Comparison of ENCODE assay signal across 20 mouse cellular contexts in the genomic region with DNA sequence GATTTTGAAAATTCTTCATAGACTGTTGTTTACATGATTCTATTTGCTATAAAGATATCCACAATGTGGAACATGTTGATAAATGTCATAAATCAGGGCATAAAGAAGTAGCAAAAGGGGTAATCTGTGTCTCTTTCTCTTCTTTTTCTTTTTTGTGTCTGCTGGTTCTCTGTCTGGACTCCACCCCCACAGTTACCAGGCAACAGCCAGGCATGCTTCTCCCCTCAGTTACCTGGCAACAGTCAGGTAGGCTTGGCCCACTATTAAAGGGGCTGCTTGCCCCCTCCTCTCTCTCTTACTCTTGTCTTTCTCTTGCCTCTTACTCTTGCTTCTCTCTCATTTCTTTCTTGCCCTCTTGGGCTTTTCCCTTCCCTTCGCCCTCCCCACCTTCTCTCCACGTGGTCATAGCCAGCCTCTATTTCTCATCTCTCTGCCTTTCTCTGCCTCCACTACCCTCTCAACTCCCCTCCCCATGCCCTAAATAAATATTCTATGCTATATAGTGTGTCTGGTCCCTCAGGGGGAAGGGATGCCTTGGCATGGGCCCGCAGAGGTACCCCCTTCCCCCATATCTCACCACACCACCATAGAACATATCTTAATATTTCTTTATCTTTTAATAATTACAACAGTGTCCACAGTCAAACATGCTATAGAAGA. TPM values are rescaled to one million over a fixed set of nuclear protein-coding genes. Genes with fewer than 3 reads are reported as not detected.
DNase-seq lines count a peak whose midpoint lies in the region; ATAC-seq and TF ChIP-seq lines count a peak whose summit lies in the region.
"Had no signal": no experiment of that assay in that cellular context is flagged by ENCODE, and none has a peak within 500 bp of the region (broad histone marks: within the 10 kb centered on the region; RNA-seq: fewer than 3 reads in every experiment).

No protein-coding gene starts in this region.

- H3K36me3 ChIP-seq in forebrain, embryonic 15.5 days, result no peaks in the 10 kb centered on the region
- H3K36me3 ChIP-seq in forebrain, embryonic 12.5 days (replicated peaks), result no peaks in the 10 kb centered on the region
- H3K36me3 ChIP-seq in testis, adult 2 months (ENCODE audit: control insufficient read depth, insufficient read depth, low read length), result no peaks in the 10 kb centered on the region
- H3K36me3 ChIP-seq in midbrain, embryonic 13.5 days, result no peaks in the 10 kb centered on the region
- H3K36me3 ChIP-seq: embryonic facial prominence, embryonic 13.5 days; heart, embryonic 13.5 days had no signal

- TF ChIP-seq POLR2A in testis, adult 2 months (IDR thresholded peaks at IDR 0.05; ENCODE audit: control insufficient read depth, low read depth, low read length), result no peak

- ATAC-seq in forebrain, embryonic 15.5 days (replicated peaks), result 0 out of 2 replicates have a peak, but pooled peaks have one; percentile 46
- ATAC-seq in forebrain, embryonic 12.5 days (ENCODE audit: low FRiP score), result no peak
- ATAC-seq in midbrain, embryonic 13.5 days, result peak; percentile 40; the same call in 1 of the 2 replicates
- no peak for ATAC-seq in granulocyte monocyte progenitor cell, adult 5-6 weeks (replicated peaks; ENCODE audit: poor library complexity, severe bottlenecking)

- no peak overlapping the region for H3K4me3 ChIP-seq in forebrain, embryonic 15.5 days
- no peak overlapping the region for H3K4me3 ChIP-seq in forebrain, embryonic 12.5 days (replicated peaks)
- peak overlapping the region; percentile 48 for H3K4me3 ChIP-seq in testis, adult 2 months (ENCODE audit: control insufficient read depth, low read depth, low read length)
- H3K4me3 ChIP-seq in midbrain, embryonic 13.5 days (replicated peaks), result no peak overlapping the region
- H3K4me3 ChIP-seq: embryonic facial prominence, embryonic 13.5 days; heart, embryonic 13.5 days; megakaryocyte, embryonic 14.5 days had no signal

- H3K9me3 ChIP-seq in forebrain, embryonic 15.5 days, result no peaks in the 10 kb centered on the region
- no peaks in the 10 kb centered on the region for H3K9me3 ChIP-seq in forebrain, embryonic 12.5 days
- no peaks in the 10 kb centered on the region for H3K9me3 ChIP-seq in midbrain, embryonic 13.5 days
- H3K9me3 ChIP-seq: embryonic facial prominence, embryonic 13.5 days; heart, embryonic 13.5 days; megakaryocyte, embryonic 14.5 days had no signal

- H3K27me3 ChIP-seq in forebrain, embryonic 15.5 days, result no peaks in the 10 kb centered on the region
- no peaks in the 10 kb centered on the region for H3K27me3 ChIP-seq in forebrain, embryonic 12.5 days
- H3K27me3 ChIP-seq in testis, adult 2 months (ENCODE audit: control insufficient read depth, insufficient read depth, low read length), result no peaks in the 10 kb centered on the region
- no peaks in the 10 kb centered on the region for H3K27me3 ChIP-seq in midbrain, embryonic 13.5 days
- H3K27me3 ChIP-seq: CH12.LX; heart, embryonic 13.5 days had no signal

- WGBS in forebrain, embryonic 15.5 days, result 64% methylated on average over 3 of the region's 3 CpGs
- WGBS in forebrain, embryonic 12.5 days, result 81% methylated on average over 3 of the region's 3 CpGs
- WGBS in midbrain, embryonic 13.5 days, result 64% methylated on average over 3 of the region's 3 CpGs

- no peak for TF ChIP-seq CTCF in testis, adult 2 months (IDR thresholded peaks at IDR 0.05; ENCODE audit: control insufficient read depth, insufficient read depth, insufficient replicate concordance, low read depth, low read length)

- no peak overlapping the region for H3K4me2 ChIP-seq in forebrain, embryonic 15.5 days (replicated peaks)
- H3K4me2 ChIP-seq in forebrain, embryonic 12.5 days, result no peak overlapping the region
- no peak overlapping the region for H3K4me2 ChIP-seq in midbrain, embryonic 13.5 days (replicated peaks)
- H3K4me2 ChIP-seq: embryonic facial prominence, embryonic 13.5 days; liver, embryonic 11.5 days had no signal

- H3K9ac ChIP-seq in forebrain, embryonic 15.5 days (replicated peaks), result no peak overlapping the region
- H3K9ac ChIP-seq in forebrain, embryonic 12.5 days, result no peak overlapping the region
- no peak overlapping the region for H3K9ac ChIP-seq in midbrain, embryonic 13.5 days (replicated peaks)
- H3K9ac ChIP-seq: embryonic facial prominence, embryonic 13.5 days; heart, embryonic 13.5 days had no signal

- no peaks in the 10 kb centered on the region for H3K4me1 ChIP-seq in forebrain, embryonic 15.5 days
- no peaks in the 10 kb centered on the region; the same call in 1 of the 2 replicates for H3K4me1 ChIP-seq in forebrain, embryonic 12.5 days
- H3K4me1 ChIP-seq in testis, adult 2 months (ENCODE audit: control insufficient read depth, insufficient read depth, low read length), result peaks cover 2% of the 10 kb centered on the region
- H3K4me1 ChIP-seq in midbrain, embryonic 13.5 days (replicated peaks), result no peaks in the 10 kb centered on the region
- H3K4me1 ChIP-seq: embryonic facial prominence, embryonic 13.5 days; megakaryocyte, embryonic 14.5 days had no signal

- no peak overlapping the region for H3K27ac ChIP-seq in forebrain, embryonic 15.5 days (replicated peaks)
- no peak overlapping the region for H3K27ac ChIP-seq in forebrain, embryonic 12.5 days
- no peak overlapping the region for H3K27ac ChIP-seq in testis, adult 2 months (ENCODE audit: control insufficient read depth, insufficient read depth, low read depth, low read length)
- no peak overlapping the region for H3K27ac ChIP-seq in midbrain, embryonic 13.5 days
- H3K27ac ChIP-seq: embryonic facial prominence, embryonic 13.5 days had no signal

- no peak for DNase-seq in testis, postnatal 10 days (ENCODE audit: low spot score)
- DNase-seq in thymus, postnatal 14 days, result no peak
- DNase-seq: adrenal gland, postnatal 25 days; cerebellum, adult 8-10 months; kidney, adult 8-10 months; kidney, postnatal 25 days; lung, adult 18-20 months; lung, postnatal 14 days; thymus, adult 2 months had no signal

RNA-seq across cellular contexts. Expression of a gene that starts 43.3 kb away (rescaled TPM):
- polyA plus RNA-seq in forebrain, embryonic 15.5 days (2015; fragmentation: Nextera tagmentation; extraction: Ambion mirVana), result 13.1 and 14.0 TPM in 2 replicates
- 3.1 and 3.8 TPM in 2 replicates for polyA plus RNA-seq in forebrain, embryonic 12.5 days (2016; fragmentation: Nextera tagmentation; extraction: Ambion mirVana)
- 4.0 and 8.1 TPM in 2 replicates for polyA plus RNA-seq in testis, adult 2 months (2012; rRNA removed)
- 11.3 and 12.5 TPM in 2 replicates for polyA plus RNA-seq in midbrain, embryonic 13.5 days (2015; fragmentation: Nextera tagmentation; extraction: Ambion mirVana)
- total RNA-seq in granulocyte monocyte progenitor cell, adult 5-6 weeks (2014; fragmentation: Nextera tagmentation), result 5.3 TPM in 1 of 2 replicates, not detected in the other
- 1.2 and 2.6 TPM in 2 replicates for total RNA-seq in granulocyte monocyte progenitor cell, adult 5-6 weeks (2017)
- total RNA-seq: MEL had no signal

Comparison
In these comparisons a context has a peak if more than half of its experiments do, and no peak if none do; other contexts are left out.
1. ATAC-seq: peak in forebrain, embryonic 15.5 days (single experiment) and midbrain, embryonic 13.5 days (single experiment); none in forebrain, embryonic 12.5 days (single experiment) and granulocyte monocyte progenitor cell, adult 5-6 weeks (single experiment).